Mouse (Mus musculus) testis, adult 2 months (tissue): ENCODE results near the gene Phlda2. TPM values are rescaled to one million over a fixed set of nuclear protein-coding genes. Genes with fewer than 3 reads are reported as not detected.

Experiments used
- H3K27ac ChIP-seq: fragments of 200-500 bp; 2 replicates; pipeline ENCODE4 v1.5.1; 2012; ENCODE audit warnings: low read depth, low read length; ENCODE audit not compliant: control insufficient read depth, insufficient read depth
- H3K27me3 ChIP-seq: fragments of 200-500 bp; 2 replicates; pipeline ENCODE4 v1.6.1; 2012; ENCODE audit warnings: mild to moderate bottlenecking, low read length, moderate library complexity; ENCODE audit not compliant: control insufficient read depth, insufficient read depth
- H3K36me3 ChIP-seq: fragments of 200-500 bp; 2 replicates; pipeline ENCODE4 v1.6.1; 2012; ENCODE audit warnings: mild to moderate bottlenecking, low read length; ENCODE audit not compliant: control insufficient read depth, insufficient read depth
- H3K4me1 ChIP-seq: fragments of 200-500 bp; 2 replicates; pipeline ENCODE4 v1.6.1; 2012; ENCODE audit warnings: low read length; ENCODE audit not compliant: control insufficient read depth, insufficient read depth
- H3K4me3 ChIP-seq: fragments of 200-500 bp; 2 replicates; pipeline ENCODE4 v1.5.1; 2012; ENCODE audit warnings: low read depth, mild to moderate bottlenecking, low read length, moderate library complexity, mixed read lengths; ENCODE audit not compliant: control insufficient read depth
- CTCF ChIP-seq: fragments of 200-500 bp; IDR thresholded peaks from 2 replicates; pipeline ENCODE4 v1.5.1; 2012; ENCODE audit warnings: low read depth, mild to moderate bottlenecking, inconsistent platforms, low read length, moderate library complexity; ENCODE audit not compliant: control insufficient read depth, insufficient read depth, insufficient replicate concordance
- POLR2A ChIP-seq: fragments of 200-500 bp; IDR thresholded peaks from 2 replicates; pipeline ENCODE4 v1.6.1; 2012; ENCODE audit warnings: low read depth, mild to moderate bottlenecking, inconsistent platforms, low read length, moderate library complexity; ENCODE audit not compliant: control insufficient read depth
- polyA plus RNA-seq: library from polyadenylated mRNA; depleted of rRNA; stranded (reverse); fragments of >200 nt; gene quantifications from 2 replicates; pipeline ENCODE4 v1.2.3, GENCODE M21; 2012

Phlda2 gene
- polyA plus RNA-seq, 1 experiment = 0.40 TPM

DNA sequence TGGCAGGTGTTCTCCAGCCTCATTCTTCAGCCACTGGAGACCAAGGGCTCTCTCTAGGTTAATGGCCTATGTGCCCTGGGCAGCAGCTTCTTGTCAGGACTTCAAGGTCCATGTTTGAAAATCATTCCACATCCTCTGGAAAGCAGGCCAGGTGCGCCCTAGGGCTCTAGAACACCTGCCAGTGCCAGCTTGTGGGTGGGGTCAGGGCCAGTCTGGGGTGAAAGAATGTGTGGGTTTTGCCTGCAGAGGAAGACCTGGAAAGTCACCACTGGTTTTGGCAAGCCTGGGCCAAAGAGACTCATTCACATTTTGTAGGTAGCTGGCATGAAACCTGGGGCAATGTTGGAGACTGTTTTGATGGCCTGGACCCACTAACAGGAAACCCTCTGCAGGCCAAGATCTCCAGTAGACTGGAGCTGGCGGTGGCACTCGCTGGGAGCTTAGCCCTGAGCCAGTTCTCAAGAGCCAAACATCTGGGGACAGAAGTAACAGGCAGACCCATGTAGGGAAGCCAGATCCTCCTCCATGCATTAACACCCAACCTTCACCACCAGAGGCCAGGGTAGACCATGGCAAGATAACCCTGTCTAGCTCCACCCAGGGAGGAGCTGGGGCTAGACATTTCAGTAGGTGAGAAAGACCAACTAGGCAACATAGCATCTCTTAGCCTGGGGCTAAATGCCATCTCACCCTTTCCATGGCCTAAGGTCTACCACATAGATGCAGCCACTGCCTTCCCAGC, 7.8 kb upstream of the Phlda2 start:
- Histone ChIP-seq H3K4me3 (no peak overlapping the region), H3K27me3 (no peaks in the 10 kb centered on the region), H3K4me1 (no peaks in the 10 kb centered on the region; the same call in 1 of the 2 replicates), H3K36me3 (no peaks in the 10 kb centered on the region), H3K27ac (no peak overlapping the region)
- no peak for TF ChIP-seq POLR2A
- TF ChIP-seq CTCF = no peak

DNA sequence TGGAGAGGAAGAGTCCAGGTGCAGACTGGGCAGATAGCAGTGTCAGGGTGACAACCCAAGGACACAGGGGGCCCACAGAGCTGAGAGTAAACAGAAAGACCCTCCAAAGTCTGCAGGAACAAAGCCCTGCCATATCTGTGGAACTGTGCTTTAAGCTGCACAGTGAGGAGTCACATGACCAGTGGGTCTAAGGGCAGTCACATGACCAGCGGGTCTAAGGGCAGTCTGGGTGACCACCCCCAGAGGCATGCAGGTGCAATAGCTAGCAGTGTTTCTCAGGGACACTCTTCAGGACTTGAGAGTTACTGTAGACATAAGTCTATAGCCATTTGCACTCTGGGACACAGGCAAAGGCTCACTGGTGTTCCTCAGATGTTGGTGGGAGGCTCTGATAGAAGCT, 6.6 kb upstream of the Phlda2 start:
- Histone ChIP-seq H3K4me1 (no peaks in the 10 kb centered on the region; the same call in 1 of the 2 replicates), H3K27ac (no peak overlapping the region), H3K36me3 (no peaks in the 10 kb centered on the region), H3K4me3 (no peak overlapping the region), H3K27me3 (no peaks in the 10 kb centered on the region)
- TF ChIP-seq POLR2A (no peak), CTCF (no peak)

DNA sequence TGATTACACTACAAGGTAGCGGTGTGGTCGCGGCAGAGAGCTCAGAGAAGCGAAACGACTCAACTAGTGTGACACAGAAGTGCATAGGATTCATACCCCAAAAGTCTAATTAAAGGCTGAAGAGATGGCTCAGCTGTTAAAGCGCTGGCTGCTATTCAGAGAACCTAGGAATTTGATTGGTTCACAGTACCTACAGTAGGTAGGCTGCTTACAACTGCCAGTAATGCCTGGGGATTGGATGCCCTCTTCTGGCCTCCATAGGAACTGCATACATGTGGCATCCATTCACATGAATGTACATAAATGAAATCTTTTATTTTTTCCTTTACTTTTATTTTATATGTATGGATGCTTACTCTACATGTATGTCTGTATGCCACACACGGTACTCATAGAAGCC, 3.7 kb upstream of the Phlda2 start:
- no peaks in the 10 kb centered on the region for H3K36me3 ChIP-seq

GRCm38 (mm10) chr7:143506271-143506670, 3.3 kb upstream of the Phlda2 start:
- Histone ChIP-seq H3K4me3 (no peak overlapping the region), H3K27me3 (no peaks in the 10 kb centered on the region), H3K36me3 (no peaks in the 10 kb centered on the region), H3K27ac (no peak overlapping the region), H3K4me1 (peaks cover 10% of the 10 kb centered on the region)
- no peak for TF ChIP-seq CTCF

More for the DNA sequence above, 3.7 kb upstream of the Phlda2 start:
- no peak overlapping the region for H3K27ac ChIP-seq
- no peak overlapping the region for H3K4me3 ChIP-seq
- no peak for TF ChIP-seq POLR2A
- no peak for TF ChIP-seq CTCF
- peaks cover 8% of the 10 kb centered on the region for H3K4me1 ChIP-seq
- no peaks in the 10 kb centered on the region for H3K27me3 ChIP-seq

DNA sequence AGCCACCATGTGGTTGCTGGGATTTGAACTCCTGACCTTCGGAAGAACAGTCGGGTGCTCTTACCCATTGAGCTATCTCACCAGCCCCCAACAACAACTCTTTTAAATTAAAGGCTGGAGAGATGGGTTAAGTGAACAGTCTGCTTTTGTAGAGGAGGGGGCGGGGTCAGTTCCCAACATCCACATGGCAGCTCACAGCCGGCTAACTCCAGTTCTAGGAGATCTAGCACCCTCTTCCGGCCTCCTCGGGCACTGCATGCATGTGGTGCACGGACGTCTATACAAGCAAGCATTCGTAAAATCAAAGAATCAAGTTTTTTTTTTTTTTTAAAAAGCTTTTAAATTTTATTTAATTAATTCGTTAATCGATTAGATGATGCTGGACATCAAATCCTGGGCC, 2.9 kb upstream of the Phlda2 start:
- no peak overlapping the region for H3K27ac ChIP-seq
- no peak overlapping the region for H3K4me3 ChIP-seq
- peaks cover 10% of the 10 kb centered on the region for H3K4me1 ChIP-seq
- TF ChIP-seq CTCF = peak; percentile 71; the same call in 1 of the 2 replicates
- TF ChIP-seq POLR2A = no peak
- H3K36me3 ChIP-seq = no peaks in the 10 kb centered on the region
- no peaks in the 10 kb centered on the region for H3K27me3 ChIP-seq

DNA sequence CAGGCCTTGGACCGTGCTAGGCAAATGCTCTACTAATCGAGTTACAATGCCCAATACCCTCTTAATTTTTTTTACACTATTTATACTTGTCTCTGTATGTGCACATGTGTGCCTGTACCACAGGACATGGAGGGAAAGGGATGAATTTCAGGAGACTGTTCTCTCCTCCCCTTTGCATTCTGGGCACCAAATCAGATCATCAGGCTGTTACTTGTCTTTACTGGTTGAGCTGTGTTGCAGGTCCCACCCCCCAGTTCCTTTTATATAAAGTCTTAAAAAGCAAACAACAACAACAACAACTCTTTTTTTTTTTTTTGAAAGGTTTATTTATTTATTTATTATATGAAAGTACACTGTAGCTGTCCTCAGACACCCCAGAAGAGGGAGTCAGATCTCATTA, 2.5 kb upstream of the Phlda2 start:
- H3K27ac ChIP-seq = no peak overlapping the region
- no peak overlapping the region for H3K4me3 ChIP-seq
- H3K36me3 ChIP-seq = no peaks in the 10 kb centered on the region
- H3K4me1 ChIP-seq = peaks cover 10% of the 10 kb centered on the region
- TF ChIP-seq CTCF = no peak
- TF ChIP-seq POLR2A = no peak
- no peaks in the 10 kb centered on the region for H3K27me3 ChIP-seq

GRCm38 (mm10) chr7:143503926-143504325, 976 bp upstream of the Phlda2 start:
- no peaks in the 10 kb centered on the region for H3K27me3 ChIP-seq
- no peak overlapping the region for H3K4me3 ChIP-seq
- H3K36me3 ChIP-seq = no peaks in the 10 kb centered on the region
- no peak overlapping the region for H3K27ac ChIP-seq
- TF ChIP-seq CTCF = no peak
- no peak for TF ChIP-seq POLR2A
- H3K4me1 ChIP-seq = peaks cover 10% of the 10 kb centered on the region
